Mouse (Mus musculus) liver, postnatal 0 days (tissue): ENCODE measurements around the gene Rps6kb1. TPM values are rescaled to one million over a fixed set of nuclear protein-coding genes. Genes with fewer than 3 reads are reported as not detected.

ENCODE experiments used
- ATAC-seq: fragments of 200-750 bp; cut with Nextera tagmentation; 2 replicates; pipeline ENCODE4 v1.8.0; 2017; ENCODE audit warnings: mild to moderate bottlenecking, moderate library complexity
- DNase-seq: peaks from one replicate; pipeline ENCODE4 v3.0.0-alpha.2; 2016
- H3K27ac ChIP-seq: fragments of 300-500 bp; sonication (generic); 2 replicates; pipeline ENCODE4 v1.5.1; 2014; ENCODE audit warnings: antibody characterized with exemption, moderate library complexity, mild to moderate bottlenecking, low read depth
- H3K27me3 ChIP-seq: fragments of 300-500 bp; sonication (generic); 2 replicates; pipeline ENCODE4 v1.6.1; 2014; ENCODE audit warnings: low read length, control low read depth, mixed read lengths; ENCODE audit not compliant: insufficient read depth
- H3K36me3 ChIP-seq: fragments of 300-500 bp; sonication (generic); replicated peaks from 2 replicates; pipeline ENCODE4 v1.6.1; 2014; ENCODE audit warnings: mild to moderate bottlenecking, control low read depth, low read length, moderate library complexity, mixed read lengths; ENCODE audit not compliant: insufficient read depth
- H3K4me1 ChIP-seq: fragments of 300-500 bp; sonication (generic); 2 replicates; pipeline ENCODE4 v1.6.1; 2014; ENCODE audit warnings: antibody characterized with exemption, mild to moderate bottlenecking, control low read depth; ENCODE audit not compliant: insufficient read depth
- H3K4me2 ChIP-seq: fragments of 300-500 bp; sonication (generic); 2 replicates; pipeline ENCODE4 v1.6.1; 2014; ENCODE audit warnings: low read depth, mild to moderate bottlenecking, low read length, moderate library complexity, mixed read lengths
- H3K4me3 ChIP-seq: fragments of 300-500 bp; sonication (generic); 2 replicates; pipeline ENCODE4 v1.5.1; 2014; ENCODE audit warnings: low read depth, low read length
- H3K9ac ChIP-seq: fragments of 300-500 bp; sonication (generic); replicated peaks from 2 replicates; pipeline ENCODE4 v1.6.1; 2014; ENCODE audit warnings: mild to moderate bottlenecking, moderate library complexity
- H3K9me3 ChIP-seq: fragments of 300-500 bp; sonication (generic); 2 replicates; pipeline ENCODE4 v1.6.1; 2016; ENCODE audit warnings: mild to moderate bottlenecking, control low read depth, low read length, mixed read lengths
- CTCF ChIP-seq: sonication (generic); IDR thresholded peaks from 2 replicates; pipeline ENCODE4 v1.5.1; 2016; ENCODE audit warnings: antibody characterized with exemption, low read depth
- EP300 ChIP-seq: IDR thresholded peaks from 2 replicates; pipeline ENCODE4 v1.6.1; 2016; ENCODE audit warnings: antibody characterized with exemption, low read depth, mild to moderate bottlenecking
- WGBS: fragments of 180-500 bp; shearing (Covaris S2); extraction: QIAGEN DNeasy Blood & Tissue Kit; methylation state at CpG from one replicate; pipeline ENCODE4 v1.1.7; 2014; ENCODE audit not compliant: insufficient replicate concordance; 5-methylcytosine and 5-hydroxymethylcytosine counted together
- microRNA counts: library from miRNA; unstranded; fragments of <30 nt; microRNA quantifications from one replicate; lab custom pipeline; 2015
- microRNA-seq: library from miRNA; unstranded; fragments of <30 nt; microRNA quantifications from one replicate; pipeline ENCODE4, GENCODE M21; 2016
- polyA plus RNA-seq: library from polyadenylated mRNA; unstranded; fragments of >200 nt; fragmentation: Nextera tagmentation; extraction: Ambion mirVana; gene quantifications from 2 replicates; pipeline ENCODE4 v1.2.1, GENCODE M21; 2015

The Rps6kb1 gene
- polyA plus RNA-seq, 1 experiment from 2014 or later = 23.6 TPM

GRCm38 (mm10) chr11:86453991-86454390, 90.6 kb downstream of the Rps6kb1 start:
- no peaks in the 10 kb centered on the region for H3K36me3 ChIP-seq
- H3K27ac ChIP-seq = no peak overlapping the region
- TF ChIP-seq CTCF (no peak), EP300 (no peak)
- DNase-seq (no peak), ATAC-seq (no peak)
- no peak overlapping the region for H3K9ac ChIP-seq
- 76% methylated on average over 5 of the region's 5 CpGs for WGBS
- no peaks in the 10 kb centered on the region for H3K9me3 ChIP-seq
- no peak overlapping the region for H3K4me3 ChIP-seq
- H3K27me3 ChIP-seq = no peaks in the 10 kb centered on the region
- H3K4me1 ChIP-seq = no peaks in the 10 kb centered on the region
- no peak overlapping the region for H3K4me2 ChIP-seq

MicroRNAs within 50 kb of the gene (microRNA counts, 519-probe panel; counts per million panel counts)
- microRNA mmu-miR-21 (lab: Ali Mortazavi, UCI) = 8,266 counts per million, percentile 93 among the panel's probes with 10 or more counts

Small RNA genes lying within 50 kb of the gene (microRNA-seq; reads per million reads assigned to microRNA genes)
- 55,076 reads per million, percentile 99 among the genes with 10 or more reads in this experiment for gene Mir21a

Other genes starting within 250 kb of the Rps6kb1 start
- 2.9 and 3.6 TPM in 2 replicates for gene Med13, start 187.2 kb downstream of the Rps6kb1 start, polyA plus RNA-seq
- 19.8 and 20.1 TPM in 2 replicates for gene Rnft1, start 60.1 kb downstream of the Rps6kb1 start, polyA plus RNA-seq
- 4.3 and 4.4 TPM in 2 replicates for gene Tubd1, start 186 bp upstream of the Rps6kb1 start, polyA plus RNA-seq
- gene Vmp1, start 139.0 kb upstream of the Rps6kb1 start, polyA plus RNA-seq = 110 and 125 TPM in 2 replicates
- 12.7 and 13.3 TPM in 2 replicates for gene Ptrh2, start 139.2 kb upstream of the Rps6kb1 start, polyA plus RNA-seq
- 34.1 and 42.4 TPM in 2 replicates for gene Cltc, start 212.8 kb upstream of the Rps6kb1 start, polyA plus RNA-seq